Mouse (Mus musculus): ENCODE measurements around the gene Hoxa9. TPM values are rescaled to one million over a fixed set of nuclear protein-coding genes. Genes with fewer than 3 reads are reported as not detected.

Hoxa9 gene
- polyA plus RNA-seq, 1 experiment from 2014 or later, result 0.06 TPM

GRCm38 (mm10) chr6:52246403-52246803 lies 15.5 kb upstream of the Hoxa9 start:
- no peak for ATAC-seq (ENCODE audit: low read depth)
- 1% methylated on average over 26 of the region's 26 CpGs for WGBS
- Histone ChIP-seq H3K9ac (ENCODE audit: low read length) (no peak overlapping the region), H3K4me3 (ENCODE audit: low read length) (no peak overlapping the region), H3K4me2 (ENCODE audit: low read depth, low read length) (no peak overlapping the region), H3K27ac (ENCODE audit: low read length) (no peak overlapping the region), H3K4me1 (replicated peaks; ENCODE audit: control insufficient read depth, insufficient read depth, low read length) (0 out of 2 replicates have a peak, but pooled peaks cover 2% of the 10 kb centered on the region), H3K9me3 (ENCODE audit: control insufficient read depth, low read length) (no peaks in the 10 kb centered on the region), H3K27me3 (ENCODE audit: control insufficient read depth, insufficient read depth, low read depth, low read length) (peaks cover 97% of the 10 kb centered on the region), H3K36me3 (ENCODE audit: control insufficient read depth, insufficient read depth, low read length) (no peaks in the 10 kb centered on the region)

- Histone ChIP-seq H3K4me2 (ENCODE audit: low read depth, low read length) (no peak within 1 kb of the TSS), H3K9me3 (ENCODE audit: control insufficient read depth, low read length) (no peaks in the 10 kb centered on the region), H3K4me3 (ENCODE audit: low read length) (no peak within 1 kb of the TSS; the same call in 1 of the 2 replicates), H3K27ac (ENCODE audit: low read length) (no peak within 1 kb of the TSS), H3K9ac (ENCODE audit: low read length) (no peak within 1 kb of the TSS), H3K4me1 (replicated peaks; ENCODE audit: control insufficient read depth, insufficient read depth, low read length) (0 out of 2 replicates have a peak, but pooled peaks cover 2% of the 10 kb centered on the region), H3K27me3 (ENCODE audit: control insufficient read depth, insufficient read depth, low read depth, low read length) (peaks cover 97% of the 10 kb centered on the region), H3K36me3 (ENCODE audit: control insufficient read depth, insufficient read depth, low read length) (no peaks in the 10 kb centered on the region)
- under 1% methylated on average over 20 of the region's 20 CpGs for WGBS
- no peak for ATAC-seq (ENCODE audit: low read depth)
These were observed 14.9 kb upstream of the Hoxa9 start, which contains the start of gene Hoxa11 for GRCm38 (mm10) chr6:52245757-52246142. Gene Hoxa11, minus strand, starts transcription at chr6:52245810.

- no peak for ATAC-seq (ENCODE audit: low read depth)
- H3K27ac ChIP-seq (ENCODE audit: low read length), result no peak overlapping the region
- no peaks in the 10 kb centered on the region for H3K9me3 ChIP-seq (ENCODE audit: control insufficient read depth, low read length)
- no peak overlapping the region for H3K4me2 ChIP-seq (ENCODE audit: low read depth, low read length)
- WGBS, result under 1% methylated on average over 71 of the region's 71 CpGs
- H3K4me1 ChIP-seq (replicated peaks; ENCODE audit: control insufficient read depth, insufficient read depth, low read length), result peaks cover 2% of the 10 kb centered on the region; the same call in 1 of the 2 replicates
- H3K9ac ChIP-seq (ENCODE audit: low read length), result no peak overlapping the region
- H3K4me3 ChIP-seq (ENCODE audit: low read length), result no peak overlapping the region; the same call in 1 of the 2 replicates
- H3K36me3 ChIP-seq (ENCODE audit: control insufficient read depth, insufficient read depth, low read length), result no peaks in the 10 kb centered on the region
- peaks cover 96% of the 10 kb centered on the region for H3K27me3 ChIP-seq (ENCODE audit: control insufficient read depth, insufficient read depth, low read depth, low read length)
These were observed 14.3 kb upstream of the Hoxa9 start for GRCm38 (mm10) chr6:52245040-52245756.

GRCm38 (mm10) chr6:52244471-52245039 lies 13.7 kb upstream of the Hoxa9 start:
- Histone ChIP-seq H3K9ac (ENCODE audit: low read length) (no peak overlapping the region), H3K4me2 (ENCODE audit: low read depth, low read length) (no peak overlapping the region), H3K36me3 (ENCODE audit: control insufficient read depth, insufficient read depth, low read length) (no peaks in the 10 kb centered on the region), H3K9me3 (ENCODE audit: control insufficient read depth, low read length) (no peaks in the 10 kb centered on the region), H3K4me3 (ENCODE audit: low read length) (no peak overlapping the region), H3K4me1 (replicated peaks; ENCODE audit: control insufficient read depth, insufficient read depth, low read length) (peaks cover 2% of the 10 kb centered on the region; the same call in 1 of the 2 replicates), H3K27ac (ENCODE audit: low read length) (no peak overlapping the region), H3K27me3 (ENCODE audit: control insufficient read depth, insufficient read depth, low read depth, low read length) (peaks cover 96% of the 10 kb centered on the region)
- 2% methylated on average over 23 of the region's 23 CpGs for WGBS
- ATAC-seq (ENCODE audit: low read depth), result no peak

GRCm38 (mm10) chr6:52243681-52244121 lies 12.8 kb upstream of the Hoxa9 start:
- peaks cover 93% of the 10 kb centered on the region for H3K27me3 ChIP-seq (ENCODE audit: control insufficient read depth, insufficient read depth, low read depth, low read length)
- 0% methylated on average over 12 of the region's 12 CpGs for WGBS
- no peak overlapping the region for H3K9ac ChIP-seq (ENCODE audit: low read length)
- no peaks in the 10 kb centered on the region for H3K36me3 ChIP-seq (ENCODE audit: control insufficient read depth, insufficient read depth, low read length)
- no peak overlapping the region for H3K4me2 ChIP-seq (ENCODE audit: low read depth, low read length)
- no peak overlapping the region for H3K27ac ChIP-seq (ENCODE audit: low read length)
- H3K4me1 ChIP-seq (replicated peaks; ENCODE audit: control insufficient read depth, insufficient read depth, low read length), result peaks cover 2% of the 10 kb centered on the region; the same call in 1 of the 2 replicates
- no peak for ATAC-seq (ENCODE audit: low read depth)
- H3K9me3 ChIP-seq (ENCODE audit: control insufficient read depth, low read length), result no peaks in the 10 kb centered on the region
- no peak overlapping the region for H3K4me3 ChIP-seq (ENCODE audit: low read length)

GRCm38 (mm10) chr6:52242801-52243332 lies 12.0 kb upstream of the Hoxa9 start:
- Histone ChIP-seq H3K4me2 (ENCODE audit: low read depth, low read length) (no peak overlapping the region), H3K4me3 (ENCODE audit: low read length) (no peak overlapping the region), H3K27ac (ENCODE audit: low read length) (no peak overlapping the region), H3K9ac (ENCODE audit: low read length) (no peak overlapping the region), H3K9me3 (ENCODE audit: control insufficient read depth, low read length) (no peaks in the 10 kb centered on the region), H3K4me1 (replicated peaks; ENCODE audit: control insufficient read depth, insufficient read depth, low read length) (peaks cover 2% of the 10 kb centered on the region; the same call in 1 of the 2 replicates), H3K36me3 (ENCODE audit: control insufficient read depth, insufficient read depth, low read length) (no peaks in the 10 kb centered on the region), H3K27me3 (ENCODE audit: control insufficient read depth, insufficient read depth, low read depth, low read length) (peaks cover 90% of the 10 kb centered on the region)
- WGBS, result 7% methylated on average over 4 of the region's 4 CpGs
- no peak for ATAC-seq (ENCODE audit: low read depth)

GRCm38 (mm10) chr6:52241001-52241621 lies 10.2 kb upstream of the Hoxa9 start:
- H3K4me3 ChIP-seq (ENCODE audit: low read length), result no peak overlapping the region
- no peak for ATAC-seq (ENCODE audit: low read depth)
- 9% methylated on average over 9 of the region's 9 CpGs for WGBS

GRCm38 (mm10) chr6:52240389-52241000 lies 9.6 kb upstream of the Hoxa9 start, which contains the start of gene Hoxa10:
Gene Hoxa10, minus strand, starts transcription at chr6:52240854.
- WGBS, result 2% methylated on average over 35 of the region's 35 CpGs
- H3K36me3 ChIP-seq (ENCODE audit: control insufficient read depth, insufficient read depth, low read length), result no peaks in the 10 kb centered on the region
- peaks cover 92% of the 10 kb centered on the region for H3K27me3 ChIP-seq (ENCODE audit: control insufficient read depth, insufficient read depth, low read depth, low read length)
- no peaks in the 10 kb centered on the region for H3K9me3 ChIP-seq (ENCODE audit: control insufficient read depth, low read length)
- H3K4me1 ChIP-seq (replicated peaks; ENCODE audit: control insufficient read depth, insufficient read depth, low read length), result peaks cover 2% of the 10 kb centered on the region; the same call in 1 of the 2 replicates
- ATAC-seq (ENCODE audit: low read depth), result peak; percentile 77
- H3K4me3 ChIP-seq (ENCODE audit: low read length), result 0 out of 2 replicates have a peak within 1 kb of the TSS, but pooled peaks have one; percentile 6
- H3K4me2 ChIP-seq (ENCODE audit: low read depth, low read length), result peak within 1 kb of the TSS; percentile 15; the same call in 1 of the 2 replicates
- H3K9ac ChIP-seq (ENCODE audit: low read length), result no peak within 1 kb of the TSS
- H3K27ac ChIP-seq (ENCODE audit: low read length), result no peak within 1 kb of the TSS

More at GRCm38 (mm10) chr6:52241001-52241621, 10.2 kb upstream of the Hoxa9 start:
- H3K36me3 ChIP-seq (ENCODE audit: control insufficient read depth, insufficient read depth, low read length), result no peaks in the 10 kb centered on the region
- H3K4me1 ChIP-seq (replicated peaks; ENCODE audit: control insufficient read depth, insufficient read depth, low read length), result peaks cover 2% of the 10 kb centered on the region; the same call in 1 of the 2 replicates
- no peak overlapping the region for H3K4me2 ChIP-seq (ENCODE audit: low read depth, low read length)
- no peak overlapping the region for H3K9ac ChIP-seq (ENCODE audit: low read length)
- no peaks in the 10 kb centered on the region for H3K9me3 ChIP-seq (ENCODE audit: control insufficient read depth, low read length)
- H3K27me3 ChIP-seq (ENCODE audit: control insufficient read depth, insufficient read depth, low read depth, low read length), result peaks cover 92% of the 10 kb centered on the region
- H3K27ac ChIP-seq (ENCODE audit: low read length), result no peak overlapping the region
